Mouse (Mus musculus): ENCODE data around the gene Ccdc190.

Gene Ccdc190

DNA sequence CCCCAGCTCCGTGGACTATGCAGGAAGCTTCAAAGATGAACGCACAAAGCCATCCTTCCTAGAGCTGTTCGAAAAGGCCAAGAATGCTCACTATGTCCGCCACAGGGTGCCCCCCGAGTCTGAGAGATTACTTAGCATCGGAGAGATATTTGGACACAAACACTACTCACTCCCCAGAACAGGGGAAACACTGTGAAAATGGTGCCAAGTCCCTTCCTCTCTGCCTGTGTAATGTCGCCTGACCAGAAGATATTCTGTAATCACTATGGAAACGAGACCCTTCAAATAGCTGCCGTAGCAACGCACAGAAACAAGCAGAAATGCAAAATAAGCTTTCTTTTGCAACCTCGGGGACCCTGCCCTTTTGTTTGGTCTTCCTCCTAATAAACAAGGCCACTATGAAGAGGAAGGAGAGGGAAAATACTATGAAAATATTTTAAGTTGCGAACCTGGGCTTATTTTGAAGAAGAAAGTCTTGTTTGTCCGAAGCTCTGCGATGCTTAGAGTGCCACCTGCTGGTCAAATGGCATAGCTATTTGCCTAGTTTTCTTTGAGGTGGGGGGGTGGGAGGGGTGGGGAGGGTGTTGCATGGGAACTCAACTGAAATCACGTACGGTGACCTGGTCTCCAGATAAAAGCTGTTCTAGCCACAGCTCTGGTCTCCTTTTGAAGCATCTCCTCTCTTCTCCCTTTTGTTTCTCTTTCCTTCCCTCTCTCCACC, 5.7 kb downstream of the Ccdc190 start:
- DNase-seq = peak in 1 of 2 experiments; percentile 45

DNA sequence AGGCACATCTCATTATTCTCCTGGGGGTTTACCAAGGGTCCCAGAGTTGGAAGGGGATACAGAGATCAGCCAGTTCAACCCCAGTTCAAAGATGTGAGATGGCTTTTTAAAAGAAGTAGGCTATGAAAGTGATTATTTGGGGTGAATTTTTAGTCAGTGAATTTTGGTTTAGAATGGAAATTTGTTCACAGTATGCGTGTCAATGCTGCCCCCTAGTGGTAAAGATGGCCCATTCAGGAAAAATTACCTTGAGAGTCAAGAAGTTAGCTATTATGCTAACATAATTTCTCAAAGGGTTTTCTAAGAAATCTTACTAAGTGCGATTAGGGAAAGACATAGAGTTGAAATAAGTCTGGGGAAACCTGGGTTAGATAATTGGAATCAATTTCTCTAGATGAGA, 10.9 kb downstream of the Ccdc190 start:
- peak in 1 of 2 experiments; percentile 25 for DNase-seq

GRCm38 (mm10) chr1:169946004-169946403, 17.6 kb downstream of the Ccdc190 start:
- DNase-seq = no peak

- DNase-seq = no peak
Observed at GRCm38 (mm10) chr1:169947654-169948053, 19.2 kb downstream of the Ccdc190 start.

- DNase-seq = no peak
Observed at GRCm38 (mm10) chr1:169948280-169948679, 19.8 kb downstream of the Ccdc190 start.

DNA sequence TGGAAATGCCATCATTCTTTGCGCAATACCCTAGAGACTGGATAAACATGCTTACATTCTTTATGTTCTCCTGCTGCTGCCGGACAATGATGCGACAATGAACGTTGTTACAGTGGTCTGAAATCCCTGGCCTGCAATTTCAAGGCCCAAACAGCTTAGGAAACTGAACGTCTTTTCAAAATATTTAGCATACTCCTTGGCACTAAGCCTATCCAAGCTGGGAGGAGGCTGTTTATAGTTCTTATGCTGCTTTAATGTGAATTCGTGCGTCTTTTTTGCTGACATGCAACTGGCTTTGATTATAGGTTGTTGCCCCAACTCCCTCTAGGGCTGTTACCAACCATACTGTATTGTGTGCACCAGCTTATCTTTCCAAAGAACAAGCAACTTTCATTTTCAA, 20.4 kb downstream of the Ccdc190 start:
- no peak for DNase-seq

GRCm38 (mm10) chr1:169949981-169950380, 21.5 kb downstream of the Ccdc190 start:
- DNase-seq = no peak

DNA sequence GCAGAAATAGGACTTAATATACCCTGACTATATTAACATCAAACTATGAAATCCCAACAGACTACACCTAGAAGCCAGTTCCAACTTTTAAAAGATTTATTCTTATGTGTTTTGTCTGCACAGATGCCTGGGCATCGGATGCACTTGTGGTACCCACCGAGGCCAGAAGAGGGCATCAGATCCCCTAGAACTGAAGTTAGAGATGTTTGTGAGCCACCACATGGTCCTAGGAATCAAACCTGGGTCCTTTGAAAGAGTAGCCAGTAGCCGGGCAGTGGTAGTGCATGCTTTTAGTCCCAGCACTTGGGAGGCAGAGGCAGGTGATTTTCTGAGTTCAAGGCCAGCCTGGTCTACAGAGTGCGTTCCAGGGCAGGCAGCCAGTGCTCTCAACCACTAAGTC, 22.2 kb downstream of the Ccdc190 start:
- peak in 1 of 2 experiments; percentile 15 for DNase-seq

- DNase-seq = no peak
Observed at GRCm38 (mm10) chr1:169951561-169951960, 23.1 kb downstream of the Ccdc190 start.

DNA sequence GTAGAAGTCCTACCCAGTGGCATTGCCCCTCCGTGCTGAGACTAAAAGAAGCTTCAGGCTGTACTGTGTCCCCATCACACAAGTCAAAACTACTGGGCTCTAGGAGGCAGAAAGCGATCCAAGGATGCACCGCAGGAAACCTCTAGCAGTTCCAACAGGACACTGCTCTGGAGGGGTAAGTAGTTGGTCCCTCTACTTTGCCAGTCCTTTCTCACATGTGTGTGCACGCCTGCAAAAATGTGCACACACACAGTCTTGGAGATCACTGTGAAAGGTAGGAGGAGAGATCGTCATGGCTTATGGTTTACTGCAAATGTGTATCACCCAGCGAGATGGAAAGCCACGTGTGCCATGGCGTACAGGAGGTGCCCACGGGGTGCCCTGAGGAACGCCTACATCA, 24.2 kb downstream of the Ccdc190 start:
- no peak for DNase-seq

- DNase-seq = no peak
Observed at GRCm38 (mm10) chr1:169953106-169953505, 24.7 kb downstream of the Ccdc190 start.

DNA sequence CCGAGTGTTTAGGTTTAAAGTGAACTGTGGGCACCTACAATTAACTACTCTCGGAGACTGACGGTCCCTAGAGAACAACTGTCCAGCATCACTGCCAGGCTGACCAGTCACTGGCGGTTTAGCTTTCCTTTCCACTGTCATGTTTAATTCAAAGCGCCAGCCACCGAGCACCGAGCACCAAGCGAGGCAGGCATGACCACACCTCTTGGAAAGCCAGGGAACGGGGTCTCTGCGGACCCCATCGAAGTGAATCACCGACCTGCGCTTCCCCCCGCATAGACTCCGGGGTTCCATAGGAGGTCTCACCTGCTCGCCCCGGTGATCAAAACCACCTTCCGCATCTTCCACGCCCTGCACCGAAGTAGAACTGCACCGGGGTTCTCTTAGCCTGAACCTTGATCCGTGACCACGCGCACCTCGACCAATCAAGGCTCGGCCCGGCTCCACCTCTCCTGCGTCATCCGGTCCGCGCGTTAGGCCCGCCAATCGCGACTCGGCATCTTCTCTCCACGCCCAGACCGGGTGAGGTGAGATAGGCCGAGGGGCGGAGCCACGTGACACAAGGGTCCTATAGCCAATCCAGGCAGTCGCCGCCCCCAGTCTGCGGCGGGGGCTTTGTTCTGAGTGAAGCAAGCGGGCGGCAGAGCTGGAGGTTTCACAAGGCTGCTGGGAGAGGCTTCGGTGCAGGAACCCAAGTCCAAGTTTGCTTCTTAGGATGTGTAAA, 40.5 kb downstream of the Ccdc190 start, which contains the start of gene Hsd17b7:
Gene Hsd17b7, minus strand, starts transcription at position 450 of the 724 bp plus-strand sequence.
- peak; percentile 99 for DNase-seq

DNA sequence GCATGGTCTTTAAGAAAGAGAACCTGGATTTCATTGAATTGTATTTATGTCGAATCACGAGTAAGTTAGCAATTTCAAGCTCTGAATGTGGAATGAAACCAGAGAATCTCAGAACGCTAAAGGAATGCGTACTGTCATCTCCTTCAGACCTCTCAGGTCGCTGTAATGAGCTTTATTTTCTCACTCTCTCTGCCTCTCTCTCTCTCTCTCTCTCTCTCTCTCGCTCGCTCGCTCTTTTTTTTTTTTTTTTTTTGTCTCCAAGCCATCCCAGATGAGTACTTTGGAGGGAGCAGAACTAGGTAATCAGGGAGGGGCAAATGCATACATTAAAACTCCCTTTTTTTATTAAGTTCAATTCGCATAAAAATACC, 41.1 kb downstream of the Ccdc190 start:
- DNase-seq = no peak

GRCm38 (mm10) chr1:169970936-169971335, 42.5 kb downstream of the Ccdc190 start:
- DNase-seq = peak in 1 of 2 experiments; percentile 29

GRCm38 (mm10) chr1:169971998-169972397, 43.5 kb downstream of the Ccdc190 start:
- no peak for DNase-seq

DNA sequence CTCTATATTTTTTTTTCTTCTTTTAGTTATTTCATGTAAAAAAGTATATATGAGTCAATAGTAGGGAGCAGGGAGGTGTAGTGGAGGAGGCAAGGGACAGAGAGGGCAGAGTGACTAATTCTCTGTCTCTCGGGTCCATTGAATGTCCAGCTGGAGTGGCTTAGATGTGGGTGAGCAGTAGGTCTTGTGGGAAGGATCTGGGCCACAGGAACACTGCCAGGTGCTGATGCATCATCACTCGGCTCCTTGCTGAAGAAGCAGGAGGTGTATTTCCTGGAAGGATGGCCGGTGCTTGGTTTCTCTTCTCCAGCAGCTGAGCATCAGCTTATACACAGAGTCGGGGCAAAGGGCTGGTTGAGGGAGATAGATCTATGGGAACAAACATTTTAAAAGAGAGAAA, 49.2 kb downstream of the Ccdc190 start:
- DNase-seq = no peak
